Mouse (Mus musculus): Measurements from ENCODE around the gene Krtdap. TPM values are rescaled to one million over a fixed set of nuclear protein-coding genes. Genes with fewer than 3 reads are reported as not detected.
"Not testable (repeated sequence)": the region's sequence is repeated elsewhere in the genome, so short reads cannot be mapped to it uniquely, and the experiment has no call there.

Krtdap gene
- polyA plus RNA-seq, 1 experiment from 2014 or later = 0.22 TPM

DNA sequence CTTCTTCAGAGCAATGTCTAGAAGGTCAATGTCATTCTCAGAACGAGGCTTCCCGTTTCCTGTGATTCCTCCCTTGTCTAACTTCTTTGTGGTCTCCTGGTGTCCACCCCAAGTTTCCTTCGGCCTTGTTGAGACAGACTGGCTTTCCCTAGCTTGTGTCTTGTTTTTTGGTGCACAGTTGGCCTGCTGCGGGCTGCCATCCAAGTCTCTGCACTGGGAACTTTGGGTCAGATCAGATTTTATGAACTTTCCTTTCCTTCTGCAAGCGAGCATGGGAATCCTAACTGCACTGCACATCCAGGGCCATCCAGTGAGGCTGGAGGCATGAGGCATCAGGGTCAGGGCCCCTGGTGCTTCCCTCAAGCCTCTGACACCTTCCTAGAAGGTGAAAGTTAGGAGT lies 33.8 kb downstream of the Krtdap start:
- H3K27me3 ChIP-seq (ENCODE audit: control insufficient read depth, insufficient read depth, low read depth, low read length) = no peaks in the 10 kb centered on the region
- peaks cover 7% of the 10 kb centered on the region for H3K4me1 ChIP-seq (ENCODE audit: control insufficient read depth, low read depth, low read length)
- WGBS (ENCODE audit: insufficient replicate concordance) = 25% methylated on average over 5 of the region's 5 CpGs
- H3K36me3 ChIP-seq (ENCODE audit: control insufficient read depth, insufficient read depth) = no peaks in the 10 kb centered on the region
- no peak for ATAC-seq (ENCODE audit: low read depth)
- H3K9me3 ChIP-seq (replicated peaks; ENCODE audit: control insufficient read depth, low read length) = no peaks in the 10 kb centered on the region
- no peak overlapping the region for H3K27ac ChIP-seq (ENCODE audit: low read length)
- H3K9ac ChIP-seq (ENCODE audit: low read depth, low read length) = no peak overlapping the region
- no peak overlapping the region for H3K4me3 ChIP-seq (ENCODE audit: low read depth, low read length)
- no peak overlapping the region for H3K4me2 ChIP-seq (ENCODE audit: low read depth, low read length)

DNA sequence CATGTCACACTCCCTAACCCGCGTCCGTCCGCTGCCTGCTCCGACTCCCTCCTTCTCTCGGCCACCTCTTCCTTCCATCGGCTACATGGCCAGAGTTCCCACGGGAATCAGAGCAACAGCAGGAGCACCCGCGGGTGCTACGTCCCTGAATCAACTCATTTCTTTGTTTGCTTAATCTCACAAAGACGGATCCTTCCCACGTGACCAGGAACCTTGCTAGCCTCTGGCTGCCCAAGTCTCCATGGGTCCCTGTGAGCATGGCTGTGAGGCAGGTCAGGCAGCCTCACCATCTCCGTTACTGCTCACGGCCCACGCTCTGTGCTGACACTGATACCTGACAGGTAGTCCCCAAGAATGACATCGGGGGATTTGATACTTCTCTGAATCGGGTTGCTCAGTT lies 36.0 kb downstream of the Krtdap start, which contains the start of gene Ffar2:
Ffar2 (minus strand) TSS at position 101 of the 400 bp plus-strand sequence.
- ATAC-seq (ENCODE audit: low read depth) = no peak
- no peak within 1 kb of the TSS for H3K9ac ChIP-seq (ENCODE audit: low read depth, low read length)
- no peak within 1 kb of the TSS for H3K4me3 ChIP-seq (ENCODE audit: low read depth, low read length)
- peaks cover 7% of the 10 kb centered on the region for H3K4me1 ChIP-seq (ENCODE audit: control insufficient read depth, low read depth, low read length)
- no peak within 1 kb of the TSS for H3K27ac ChIP-seq (ENCODE audit: low read length)
- 71% methylated on average over 18 of the region's 18 CpGs for WGBS (ENCODE audit: insufficient replicate concordance)
- H3K27me3 ChIP-seq (ENCODE audit: control insufficient read depth, insufficient read depth, low read depth, low read length) = no peaks in the 10 kb centered on the region
- H3K36me3 ChIP-seq (ENCODE audit: control insufficient read depth, insufficient read depth) = no peaks in the 10 kb centered on the region
- H3K9me3 ChIP-seq (replicated peaks; ENCODE audit: control insufficient read depth, low read length) = no peaks in the 10 kb centered on the region
- H3K4me2 ChIP-seq (ENCODE audit: low read depth, low read length) = no peak within 1 kb of the TSS

DNA sequence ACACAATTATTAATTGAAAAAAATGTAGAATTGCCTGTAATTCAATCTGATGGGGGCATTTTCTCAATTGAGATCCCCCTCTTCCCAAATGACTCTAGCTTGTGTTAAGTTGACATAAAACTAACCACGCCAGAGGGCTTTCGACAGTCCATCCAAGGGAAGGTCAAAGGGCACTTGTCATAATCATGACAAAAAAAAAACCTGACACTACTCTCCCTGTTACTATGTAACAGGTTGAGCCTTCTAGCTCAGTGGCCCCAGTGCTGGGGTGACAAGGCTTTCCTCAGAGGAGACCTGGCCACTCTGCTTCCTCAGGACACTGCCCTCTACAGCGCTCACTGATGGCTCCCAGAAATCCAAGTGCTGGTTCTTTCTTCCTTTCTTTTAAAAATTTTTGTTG lies 36.6 kb downstream of the Krtdap start:
- WGBS (ENCODE audit: insufficient replicate concordance) = 83% methylated on average over 3 of the region's 3 CpGs
- no peak overlapping the region for H3K4me2 ChIP-seq (ENCODE audit: low read depth, low read length)
- no peaks in the 10 kb centered on the region for H3K27me3 ChIP-seq (ENCODE audit: control insufficient read depth, insufficient read depth, low read depth, low read length)
- no peaks in the 10 kb centered on the region for H3K36me3 ChIP-seq (ENCODE audit: control insufficient read depth, insufficient read depth)
- H3K9ac ChIP-seq (ENCODE audit: low read depth, low read length) = no peak overlapping the region
- no peaks in the 10 kb centered on the region for H3K9me3 ChIP-seq (replicated peaks; ENCODE audit: control insufficient read depth, low read length)
- no peak overlapping the region for H3K4me3 ChIP-seq (ENCODE audit: low read depth, low read length)
- H3K4me1 ChIP-seq (ENCODE audit: control insufficient read depth, low read depth, low read length) = peaks cover 7% of the 10 kb centered on the region
- no peak overlapping the region for H3K27ac ChIP-seq (ENCODE audit: low read length)
- no peak for ATAC-seq (ENCODE audit: low read depth)

DNA sequence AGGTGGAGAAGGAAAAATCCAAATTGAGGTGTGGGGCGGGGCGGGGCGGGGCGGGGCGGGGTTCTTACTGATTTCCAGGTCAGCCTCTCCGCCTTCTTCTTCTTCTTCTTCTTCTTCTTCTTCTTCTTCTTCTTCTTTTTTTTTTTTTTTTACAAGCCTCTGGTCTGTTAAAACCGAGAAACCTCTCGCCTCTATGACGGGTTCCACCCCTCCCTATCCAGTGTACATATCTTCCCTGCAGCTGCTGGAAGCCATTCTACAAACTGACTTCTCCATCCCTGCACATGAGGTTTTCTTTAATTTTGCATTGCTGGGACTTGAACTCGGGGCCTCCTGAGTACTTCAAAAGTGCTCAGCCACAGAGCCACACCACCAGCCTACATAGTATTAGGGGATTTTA lies 39.0 kb downstream of the Krtdap start:
- Histone ChIP-seq H3K27me3 (ENCODE audit: control insufficient read depth, insufficient read depth, low read depth, low read length) (no peaks in the 10 kb centered on the region), H3K4me3 (ENCODE audit: low read depth, low read length) (no peak overlapping the region), H3K36me3 (ENCODE audit: control insufficient read depth, insufficient read depth) (no peaks in the 10 kb centered on the region), H3K9me3 (replicated peaks; ENCODE audit: control insufficient read depth, low read length) (no peaks in the 10 kb centered on the region), H3K27ac (ENCODE audit: low read length) (no peak overlapping the region), H3K4me1 (ENCODE audit: control insufficient read depth, low read depth, low read length) (no peaks in the 10 kb centered on the region; the same call in 1 of the 2 replicates), H3K4me2 (ENCODE audit: low read depth, low read length) (no peak overlapping the region), H3K9ac (ENCODE audit: low read depth, low read length) (no peak overlapping the region)
- ATAC-seq (ENCODE audit: low read depth) = no peak
- 56% methylated on average over 10 of the region's 10 CpGs for WGBS (ENCODE audit: insufficient replicate concordance)

DNA sequence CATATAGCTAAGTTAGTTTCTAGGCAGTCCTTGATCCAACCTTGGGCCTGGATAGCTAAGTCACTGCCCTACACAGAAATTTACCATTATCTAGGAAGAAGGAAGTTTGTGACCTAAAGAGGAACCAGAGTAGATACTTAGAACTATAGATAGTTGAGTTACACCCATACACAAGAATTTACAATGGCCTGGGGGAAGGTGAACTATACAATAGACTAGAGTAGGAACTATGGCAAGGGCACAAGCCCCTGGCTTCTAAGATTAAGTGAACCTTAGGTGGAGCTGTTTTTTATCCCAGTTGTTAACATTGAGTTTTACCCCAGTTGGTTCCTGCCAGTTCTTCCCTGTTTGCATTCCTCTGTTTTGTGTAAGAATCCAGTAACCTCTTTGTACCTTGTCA lies 41.2 kb downstream of the Krtdap start:
- not testable (repeated sequence) for H3K27me3 ChIP-seq (ENCODE audit: control insufficient read depth, insufficient read depth, low read depth, low read length); ATAC-seq (ENCODE audit: low read depth); H3K4me1 ChIP-seq (ENCODE audit: control insufficient read depth, low read depth, low read length); H3K36me3 ChIP-seq (ENCODE audit: control insufficient read depth, insufficient read depth); H3K4me2 ChIP-seq (ENCODE audit: low read depth, low read length); H3K9me3 ChIP-seq (replicated peaks; ENCODE audit: control insufficient read depth, low read length); H3K9ac ChIP-seq (ENCODE audit: low read depth, low read length); H3K4me3 ChIP-seq (ENCODE audit: low read depth, low read length); H3K27ac ChIP-seq (ENCODE audit: low read length)

DNA sequence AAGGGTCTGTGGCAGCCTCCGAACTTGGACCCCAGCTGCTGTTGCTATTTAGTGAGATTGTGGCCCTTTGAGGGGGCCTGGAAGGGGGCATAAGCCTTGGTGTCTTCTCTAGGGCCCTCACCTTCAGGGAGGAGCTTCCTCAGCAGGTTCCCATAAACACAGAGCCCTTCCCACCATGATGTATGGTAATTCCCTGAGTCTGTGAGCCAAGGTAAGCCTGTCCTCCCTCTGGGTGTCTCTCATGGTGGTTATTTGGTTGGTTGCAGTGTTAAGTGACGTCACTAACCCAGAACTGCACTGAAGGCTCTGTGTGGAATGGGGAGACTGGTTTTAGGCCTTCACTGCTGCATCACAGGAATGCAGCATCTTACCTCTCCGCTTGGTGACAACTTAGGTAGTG lies 41.7 kb downstream of the Krtdap start:
- Histone ChIP-seq H3K4me3 (ENCODE audit: low read depth, low read length) (no peak overlapping the region), H3K27ac (ENCODE audit: low read length) (no peak overlapping the region)
- 44% methylated on average over 3 of the region's 3 CpGs for WGBS (ENCODE audit: insufficient replicate concordance)

DNA sequence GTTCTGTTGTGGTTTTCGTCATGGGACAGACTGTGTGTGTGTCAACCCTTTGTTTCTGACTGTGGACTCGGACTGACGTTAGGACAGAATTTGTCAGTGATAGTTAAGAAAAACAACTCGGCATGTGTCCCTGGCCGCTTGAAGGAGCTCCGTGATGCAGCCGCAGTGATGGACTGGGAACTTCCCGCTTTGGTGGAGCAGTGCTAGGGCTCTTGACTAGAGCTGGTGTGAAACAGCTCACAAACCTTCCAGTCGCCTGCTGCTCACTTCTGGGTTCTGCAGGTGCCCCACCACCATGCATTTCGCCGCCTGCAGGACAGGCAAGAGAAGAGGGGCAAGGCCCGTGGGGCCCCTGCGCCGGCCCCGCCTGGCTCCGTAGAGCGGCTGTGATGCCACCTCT lies 44.6 kb downstream of the Krtdap start:
- ATAC-seq (ENCODE audit: low read depth) = no peak
- WGBS (ENCODE audit: insufficient replicate concordance) = 48% methylated on average over 15 of the region's 17 CpGs
- Histone ChIP-seq H3K36me3 (ENCODE audit: control insufficient read depth, insufficient read depth) (no peaks in the 10 kb centered on the region), H3K27ac (ENCODE audit: low read length) (no peak overlapping the region), H3K4me1 (ENCODE audit: control insufficient read depth, low read depth, low read length) (no peaks in the 10 kb centered on the region), H3K9me3 (replicated peaks; ENCODE audit: control insufficient read depth, low read length) (no peaks in the 10 kb centered on the region), H3K4me3 (ENCODE audit: low read depth, low read length) (no peak overlapping the region), H3K27me3 (ENCODE audit: control insufficient read depth, insufficient read depth, low read depth, low read length) (no peaks in the 10 kb centered on the region), H3K4me2 (ENCODE audit: low read depth, low read length) (no peak overlapping the region), H3K9ac (ENCODE audit: low read depth, low read length) (no peak overlapping the region)

More for the DNA sequence above, 41.7 kb downstream of the Krtdap start:
- Histone ChIP-seq H3K4me2 (ENCODE audit: low read depth, low read length) (no peak overlapping the region), H3K27me3 (ENCODE audit: control insufficient read depth, insufficient read depth, low read depth, low read length) (no peaks in the 10 kb centered on the region), H3K9me3 (replicated peaks; ENCODE audit: control insufficient read depth, low read length) (no peaks in the 10 kb centered on the region), H3K4me1 (ENCODE audit: control insufficient read depth, low read depth, low read length) (no peaks in the 10 kb centered on the region), H3K9ac (ENCODE audit: low read depth, low read length) (no peak overlapping the region), H3K36me3 (ENCODE audit: control insufficient read depth, insufficient read depth) (no peaks in the 10 kb centered on the region)
- no peak for ATAC-seq (ENCODE audit: low read depth)

DNA sequence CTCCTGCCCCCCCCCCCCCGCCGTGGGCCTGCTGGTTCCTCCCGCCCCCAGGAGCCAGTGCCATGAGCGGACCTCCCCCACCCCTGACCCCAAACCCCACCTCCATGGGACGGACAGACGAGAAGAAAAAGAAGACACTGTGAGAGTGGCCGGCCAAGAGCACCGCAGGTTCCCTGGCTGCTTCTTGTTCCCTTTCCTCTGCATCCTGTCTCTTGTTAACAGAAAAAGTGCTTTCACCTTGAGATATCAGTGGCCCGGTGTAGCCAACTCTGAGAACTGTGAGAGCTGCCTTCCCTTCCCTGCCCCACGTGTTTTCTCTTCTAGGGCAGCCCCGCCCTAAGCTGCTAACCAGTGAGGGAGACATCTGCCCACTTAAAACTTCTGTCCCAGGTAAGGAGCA lies 45.0 kb downstream of the Krtdap start:
- not testable (repeated sequence) for H3K27ac ChIP-seq (ENCODE audit: low read length); H3K4me1 ChIP-seq (ENCODE audit: control insufficient read depth, low read depth, low read length); ATAC-seq (ENCODE audit: low read depth); H3K4me2 ChIP-seq (ENCODE audit: low read depth, low read length); H3K9ac ChIP-seq (ENCODE audit: low read depth, low read length); H3K9me3 ChIP-seq (replicated peaks; ENCODE audit: control insufficient read depth, low read length); H3K4me3 ChIP-seq (ENCODE audit: low read depth, low read length); H3K27me3 ChIP-seq (ENCODE audit: control insufficient read depth, insufficient read depth, low read depth, low read length); H3K36me3 ChIP-seq (ENCODE audit: control insufficient read depth, insufficient read depth)
- 12% methylated on average over 8 of the region's 11 CpGs for WGBS (ENCODE audit: insufficient replicate concordance)

DNA sequence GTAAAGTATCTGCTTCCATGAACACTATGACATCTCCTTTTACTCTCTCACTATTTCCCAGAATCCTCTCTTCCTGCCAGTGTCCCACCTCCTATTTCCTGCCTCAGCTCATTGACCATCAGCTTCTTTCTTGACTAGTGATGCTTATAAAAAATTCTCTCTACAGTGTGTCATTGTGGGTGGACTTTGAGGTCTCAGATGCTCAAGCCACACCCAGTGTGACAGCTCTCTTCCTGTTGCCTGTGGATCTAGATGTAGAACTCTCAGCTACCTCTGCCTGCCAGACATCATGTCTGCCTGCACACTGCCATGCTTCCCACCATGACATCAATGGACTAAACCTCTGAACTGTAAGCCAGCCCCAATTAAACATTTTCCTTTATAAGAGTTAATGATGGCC lies 49.6 kb downstream of the Krtdap start:
- Histone ChIP-seq H3K9me3 (replicated peaks; ENCODE audit: control insufficient read depth, low read length) (no peaks in the 10 kb centered on the region), H3K4me2 (ENCODE audit: low read depth, low read length) (no peak overlapping the region), H3K27me3 (ENCODE audit: control insufficient read depth, insufficient read depth, low read depth, low read length) (no peaks in the 10 kb centered on the region), H3K9ac (ENCODE audit: low read depth, low read length) (no peak overlapping the region), H3K36me3 (ENCODE audit: control insufficient read depth, insufficient read depth) (no peaks in the 10 kb centered on the region), H3K4me3 (ENCODE audit: low read depth, low read length) (no peak overlapping the region), H3K4me1 (ENCODE audit: control insufficient read depth, low read depth, low read length) (peaks cover 4% of the 10 kb centered on the region), H3K27ac (ENCODE audit: low read length) (no peak overlapping the region)
- no peak for ATAC-seq (ENCODE audit: low read depth)

DNA sequence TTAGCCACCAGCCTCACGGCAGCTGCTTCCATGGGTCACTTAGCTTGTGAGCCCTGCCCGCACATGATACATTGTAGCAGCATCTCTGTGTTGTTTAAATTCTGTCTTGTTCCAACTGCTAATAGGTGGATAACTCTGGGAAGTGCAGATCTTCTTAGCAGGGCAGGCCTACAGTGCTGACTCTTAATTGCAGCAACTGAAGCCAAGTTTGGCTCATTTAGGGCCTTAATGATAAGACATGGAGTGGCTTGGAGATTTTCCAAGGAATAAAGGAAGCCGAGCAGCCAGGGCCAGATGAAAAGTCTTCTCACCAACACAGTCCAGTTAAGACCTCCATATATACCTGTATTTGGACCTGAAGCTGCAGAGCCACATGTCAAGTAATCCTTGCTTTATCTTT lies 52.6 kb downstream of the Krtdap start:
- Histone ChIP-seq H3K9me3 (replicated peaks; ENCODE audit: control insufficient read depth, low read length) (no peaks in the 10 kb centered on the region), H3K27ac (ENCODE audit: low read length) (no peak overlapping the region), H3K4me1 (ENCODE audit: control insufficient read depth, low read depth, low read length) (peaks cover 6% of the 10 kb centered on the region), H3K4me2 (ENCODE audit: low read depth, low read length) (no peak overlapping the region), H3K9ac (ENCODE audit: low read depth, low read length) (no peak overlapping the region), H3K36me3 (ENCODE audit: control insufficient read depth, insufficient read depth) (no peaks in the 10 kb centered on the region), H3K27me3 (ENCODE audit: control insufficient read depth, insufficient read depth, low read depth, low read length) (no peaks in the 10 kb centered on the region), H3K4me3 (ENCODE audit: low read depth, low read length) (no peak overlapping the region)
- WGBS (ENCODE audit: insufficient replicate concordance) = 57% methylated on average over 3 of the region's 3 CpGs
- no peak for ATAC-seq (ENCODE audit: low read depth)

Measured in liver, embryonic 16.5 days (tissue).